Mouse (Mus musculus) limb, embryonic 12.5 days (tissue): ENCODE results near the gene Sp6. TPM values are rescaled to one million over a fixed set of nuclear protein-coding genes. Genes with fewer than 3 reads are reported as not detected.

Experiments
- ATAC-seq: fragments of 200-750 bp; cut with Nextera tagmentation; 2 replicates; pipeline ENCODE4 v1.8.0; 2017; ENCODE audit warnings: low read depth, moderate TSS enrichment; ENCODE audit not compliant: insufficient number of reproducible peaks, insufficient read depth, low FRiP score, low TSS enrichment
- H3K27ac ChIP-seq: fragments of 300-500 bp; sonication (generic); 2 replicates; pipeline ENCODE4 v1.5.1; 2016; ENCODE audit warnings: mild to moderate bottlenecking, moderate library complexity
- H3K27me3 ChIP-seq: fragments of 300-500 bp; sonication (generic); 2 replicates; pipeline ENCODE4 v1.6.1; 2016; ENCODE audit warnings: mild to moderate bottlenecking, moderate library complexity
- H3K36me3 ChIP-seq: fragments of 300-500 bp; sonication (generic); 2 replicates; pipeline ENCODE4 v1.6.1; 2016; ENCODE audit warnings: mild to moderate bottlenecking, moderate library complexity
- H3K4me1 ChIP-seq: fragments of 300-500 bp; sonication (generic); replicated peaks from 2 replicates; pipeline ENCODE4 v1.6.1; 2016
- H3K4me2 ChIP-seq: fragments of 300-500 bp; sonication (generic); 2 replicates; pipeline ENCODE4 v1.6.1; 2016; ENCODE audit warnings: mild to moderate bottlenecking, moderate library complexity
- H3K4me3 ChIP-seq: fragments of 300-500 bp; sonication (generic); replicated peaks from 2 replicates; pipeline ENCODE4 v1.5.1; 2016; ENCODE audit warnings: mild to moderate bottlenecking
- H3K9ac ChIP-seq: fragments of 300-500 bp; sonication (generic); replicated peaks from 2 replicates; pipeline ENCODE4 v1.6.1; 2016; ENCODE audit warnings: mild to moderate bottlenecking, moderate library complexity
- H3K9me3 ChIP-seq: fragments of 300-500 bp; sonication (generic); 2 replicates; pipeline ENCODE4 v1.6.1; 2016; ENCODE audit warnings: mild to moderate bottlenecking, moderate library complexity
- WGBS: fragments of 180-500 bp; shearing (Covaris S2); methylation state at CpG from one replicate; pipeline ENCODE4 v1.1.7; 2016; 5-methylcytosine and 5-hydroxymethylcytosine counted together
- polyA plus RNA-seq: library from polyadenylated mRNA; unstranded; fragments of >200 nt; fragmentation: Nextera tagmentation; extraction: Ambion mirVana; gene quantifications from 2 replicates; pipeline ENCODE4 v1.2.1, GENCODE M21; 2016

Sp6 gene
- polyA plus RNA-seq, 1 experiment from 2014 or later: 6.5 TPM

DNA sequence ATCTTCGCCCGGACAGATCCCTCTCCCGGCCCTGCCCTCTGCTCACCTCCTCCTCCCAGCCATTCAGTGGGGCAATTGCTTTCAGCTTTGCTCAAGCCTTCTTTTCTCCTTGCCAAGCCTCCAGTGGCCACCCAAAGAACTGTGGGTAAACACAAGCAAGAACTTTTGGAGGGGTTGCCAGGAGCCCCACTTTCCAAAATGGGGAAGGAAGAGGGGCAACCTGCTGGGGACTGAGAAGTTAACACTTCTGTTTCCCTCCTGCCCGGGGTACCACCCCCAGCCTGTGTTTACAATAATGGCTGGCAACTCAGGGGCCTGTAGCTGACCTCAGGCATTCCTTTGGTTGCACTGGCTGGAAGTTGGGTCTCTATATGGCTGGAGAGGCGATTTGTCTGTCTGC lies 10.0 kb upstream of the Sp6 start:
- H3K4me2 ChIP-seq: no peak overlapping the region
- H3K27me3 ChIP-seq: peaks cover 38% of the 10 kb centered on the region
- no peak overlapping the region for H3K9ac ChIP-seq
- peaks cover 7% of the 10 kb centered on the region for H3K4me1 ChIP-seq
- no peaks in the 10 kb centered on the region for H3K36me3 ChIP-seq
- H3K27ac ChIP-seq: no peak overlapping the region
- H3K9me3 ChIP-seq: no peaks in the 10 kb centered on the region
- no peak for ATAC-seq
- no peak overlapping the region for H3K4me3 ChIP-seq
- 41% methylated on average over 5 of the region's 5 CpGs for WGBS

GRCm38 (mm10) chr11:97007093-97007794 lies 6.0 kb upstream of the Sp6 start:
- Histone ChIP-seq H3K27ac (no peak overlapping the region), H3K36me3 (no peaks in the 10 kb centered on the region), H3K9ac (no peak overlapping the region), H3K4me2 (no peak overlapping the region), H3K4me3 (no peak overlapping the region), H3K4me1 (peaks cover 12% of the 10 kb centered on the region), H3K27me3 (peaks cover 42% of the 10 kb centered on the region), H3K9me3 (no peaks in the 10 kb centered on the region)
- no peak for ATAC-seq
- 69% methylated on average over 9 of the region's 9 CpGs for WGBS

DNA sequence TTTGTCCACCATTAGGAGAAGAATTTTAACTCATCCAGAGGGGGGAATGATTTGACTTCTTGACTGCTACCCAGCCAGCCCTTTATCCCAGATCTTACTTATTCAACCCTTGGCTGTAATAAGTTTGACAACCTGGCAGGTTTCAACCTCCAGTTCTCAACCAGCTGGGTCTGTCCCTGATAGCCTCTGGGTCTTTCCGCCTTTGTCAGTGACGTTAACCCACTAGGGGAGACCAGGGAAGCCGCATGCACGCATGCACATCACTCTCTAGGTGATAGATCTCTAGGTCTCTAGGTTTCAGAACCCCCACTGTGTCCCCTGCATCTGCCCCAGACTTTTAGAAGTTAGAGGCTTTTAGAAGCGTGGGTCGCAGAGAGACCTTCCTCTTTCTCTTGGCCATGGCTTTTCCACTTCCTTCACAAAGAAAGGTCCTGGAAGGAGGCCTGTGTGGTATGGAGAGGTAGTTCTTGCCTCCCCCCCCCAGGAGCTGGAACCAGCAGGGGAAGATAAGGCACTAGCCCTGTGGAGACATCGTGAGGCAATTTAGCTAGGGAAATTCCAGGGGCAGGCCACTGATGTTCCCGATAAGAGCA lies 3.9 kb upstream of the Sp6 start:
- H3K36me3 ChIP-seq: no peaks in the 10 kb centered on the region
- no peak for ATAC-seq
- H3K27ac ChIP-seq: no peak overlapping the region
- H3K4me2 ChIP-seq: no peak overlapping the region
- no peaks in the 10 kb centered on the region for H3K9me3 ChIP-seq
- H3K4me1 ChIP-seq: peaks cover 12% of the 10 kb centered on the region
- 46% methylated on average over 8 of the region's 8 CpGs for WGBS
- peaks cover 58% of the 10 kb centered on the region for H3K27me3 ChIP-seq
- H3K9ac ChIP-seq: no peak overlapping the region
- no peak overlapping the region for H3K4me3 ChIP-seq

DNA sequence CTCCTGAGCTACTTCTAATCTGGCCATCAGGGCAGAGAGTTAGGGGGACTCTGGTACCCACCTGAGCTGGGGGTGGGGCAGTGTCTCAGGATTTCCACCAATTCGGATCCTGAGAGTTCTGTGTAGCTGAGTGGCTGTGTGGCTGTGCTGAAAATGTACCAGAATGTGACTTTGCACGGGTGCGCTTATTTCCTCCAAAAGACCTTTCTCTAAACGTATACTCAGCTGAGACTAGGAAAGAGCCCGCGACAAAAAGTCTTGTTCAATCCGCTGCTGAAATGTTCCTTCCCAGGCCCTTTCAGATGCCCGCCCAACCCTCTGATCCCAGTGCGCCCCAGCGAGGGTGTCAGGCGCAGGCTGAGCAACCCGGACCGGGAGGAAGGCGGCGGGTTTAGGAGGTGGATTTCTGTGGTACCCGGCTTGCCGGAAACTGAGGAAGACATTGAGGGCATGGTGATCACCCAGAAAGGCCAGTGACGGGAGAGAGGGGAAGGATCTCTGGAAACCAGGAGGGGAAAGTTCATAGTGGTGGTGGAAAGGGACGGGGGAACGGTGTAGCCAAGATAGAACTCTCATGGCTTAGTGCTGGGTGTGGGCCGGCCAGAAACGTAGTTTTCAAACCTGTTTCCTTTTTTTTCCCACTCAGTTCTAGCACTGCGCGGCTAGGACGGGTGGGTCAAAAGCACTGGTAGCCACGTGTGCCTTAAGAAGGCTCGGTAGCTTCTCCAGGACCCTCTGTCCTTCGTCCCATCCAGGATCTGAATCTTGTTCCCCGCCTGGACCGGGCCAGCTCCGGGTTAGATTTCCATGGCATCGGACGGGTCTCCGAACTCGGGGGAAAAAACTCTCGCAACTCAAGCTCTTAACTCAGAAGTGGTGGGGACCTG lies 4.7 kb downstream of the Sp6 start:
- peaks cover 33% of the 10 kb centered on the region for H3K4me1 ChIP-seq
- no peak for ATAC-seq
- no peaks in the 10 kb centered on the region for H3K9me3 ChIP-seq
- peak overlapping the region; percentile 45 for H3K4me3 ChIP-seq
- no peak overlapping the region for H3K9ac ChIP-seq
- WGBS: under 1% methylated on average over 36 of the region's 36 CpGs
- peak overlapping the region; percentile 71 for H3K4me2 ChIP-seq
- H3K27ac ChIP-seq: no peak overlapping the region
- H3K36me3 ChIP-seq: no peaks in the 10 kb centered on the region
- H3K27me3 ChIP-seq: peaks cover 94% of the 10 kb centered on the region

- Histone ChIP-seq H3K27ac (no peak overlapping the region), H3K4me3 (peak overlapping the region; percentile 45), H3K9me3 (no peaks in the 10 kb centered on the region), H3K4me2 (peak overlapping the region; percentile 71), H3K9ac (peak overlapping the region; percentile 55), H3K27me3 (peaks cover 94% of the 10 kb centered on the region), H3K4me1 (peaks cover 33% of the 10 kb centered on the region), H3K36me3 (no peaks in the 10 kb centered on the region)
- under 1% methylated on average over 68 of the region's 68 CpGs for WGBS
- no peak for ATAC-seq
Measured at GRCm38 (mm10) chr11:97018583-97019344, 5.6 kb downstream of the Sp6 start.

GRCm38 (mm10) chr11:97019345-97019708 lies 6.1 kb downstream of the Sp6 start:
- ATAC-seq: no peak
- 5% methylated on average over 13 of the region's 13 CpGs for WGBS
- 0 out of 2 replicates have a peak overlapping the region, but pooled peaks have one; percentile 55 for H3K9ac ChIP-seq
- H3K27ac ChIP-seq: no peak overlapping the region
- peak overlapping the region; percentile 45 for H3K4me3 ChIP-seq
- no peaks in the 10 kb centered on the region for H3K36me3 ChIP-seq
- no peaks in the 10 kb centered on the region for H3K9me3 ChIP-seq
- peaks cover 97% of the 10 kb centered on the region for H3K27me3 ChIP-seq
- peaks cover 33% of the 10 kb centered on the region for H3K4me1 ChIP-seq
- peak overlapping the region; percentile 71; the same call in 1 of the 2 replicates for H3K4me2 ChIP-seq

DNA sequence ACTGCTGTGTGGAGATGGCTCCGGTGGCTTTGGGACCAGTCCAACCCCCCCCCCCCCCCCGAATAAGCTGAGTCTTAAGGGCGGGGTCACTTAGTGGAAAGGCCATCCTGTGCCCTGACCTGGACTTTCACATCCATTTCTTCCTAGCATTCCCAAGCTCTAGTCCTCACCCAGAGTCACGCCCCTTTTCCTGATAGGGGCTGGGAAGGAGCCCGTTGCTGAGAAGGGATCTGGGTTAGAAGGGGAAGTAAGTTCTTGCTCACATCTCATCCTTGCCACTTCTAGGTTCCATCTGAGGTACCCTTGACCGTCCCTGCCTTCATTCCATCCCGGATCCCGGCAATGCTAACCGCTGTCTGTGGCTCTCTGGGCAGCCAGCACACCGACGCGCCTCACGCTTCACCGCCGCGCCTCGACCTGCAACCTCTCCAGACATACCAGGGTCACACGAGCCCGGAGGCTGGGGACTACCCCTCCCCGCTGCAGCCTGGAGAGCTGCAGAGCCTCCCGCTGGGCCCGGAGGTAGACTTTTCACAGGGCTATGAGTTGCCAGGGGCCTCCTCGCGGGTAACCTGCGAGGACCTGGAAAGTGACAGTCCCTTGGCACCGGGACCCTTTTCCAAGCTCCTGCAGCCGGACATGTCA lies 8.0 kb downstream of the Sp6 start:
- 2% methylated on average over 27 of the region's 27 CpGs for WGBS
- ATAC-seq: no peak
- Histone ChIP-seq H3K36me3 (no peaks in the 10 kb centered on the region), H3K4me3 (peak overlapping the region; percentile 54), H3K27ac (no peak overlapping the region), H3K4me2 (peak overlapping the region; percentile 79), H3K4me1 (peaks cover 49% of the 10 kb centered on the region), H3K27me3 (peaks cover 90% of the 10 kb centered on the region), H3K9ac (no peak overlapping the region; the same call in 1 of the 2 replicates), H3K9me3 (no peaks in the 10 kb centered on the region)

DNA sequence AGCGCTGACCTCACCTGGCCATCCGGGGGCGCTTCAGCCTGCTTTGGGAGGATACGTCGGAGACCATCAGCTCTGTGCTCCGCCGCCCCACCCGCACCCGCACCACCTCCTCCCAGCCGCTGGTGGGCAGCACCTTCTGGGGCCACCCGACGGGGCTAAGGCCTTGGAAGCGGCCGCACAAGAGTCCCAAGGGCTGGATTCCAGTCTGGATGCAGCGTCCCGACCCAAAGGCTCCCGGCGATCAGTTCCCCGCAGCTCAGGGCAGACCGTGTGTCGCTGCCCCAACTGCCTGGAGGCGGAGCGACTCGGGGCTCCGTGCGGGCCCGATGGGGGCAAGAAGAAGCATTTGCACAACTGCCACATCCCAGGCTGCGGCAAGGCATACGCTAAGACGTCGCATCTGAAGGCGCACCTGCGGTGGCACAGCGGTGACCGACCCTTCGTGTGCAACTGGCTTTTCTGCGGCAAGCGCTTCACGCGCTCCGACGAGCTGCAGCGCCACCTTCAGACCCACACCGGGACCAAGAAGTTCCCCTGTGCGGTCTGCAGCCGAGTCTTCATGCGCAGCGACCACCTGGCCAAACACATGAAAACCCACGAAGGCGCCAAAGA lies 8.8 kb downstream of the Sp6 start:
- Histone ChIP-seq H3K4me2 (peak overlapping the region; percentile 79), H3K9me3 (no peaks in the 10 kb centered on the region), H3K4me3 (peak overlapping the region; percentile 54), H3K36me3 (no peaks in the 10 kb centered on the region), H3K27me3 (peaks cover 83% of the 10 kb centered on the region), H3K4me1 (peaks cover 49% of the 10 kb centered on the region), H3K9ac (peak overlapping the region; percentile 50), H3K27ac (no peak overlapping the region)
- ATAC-seq: peak; percentile 27; the same call in 1 of the 2 replicates
- WGBS: 1% methylated on average over 50 of the region's 50 CpGs

DNA sequence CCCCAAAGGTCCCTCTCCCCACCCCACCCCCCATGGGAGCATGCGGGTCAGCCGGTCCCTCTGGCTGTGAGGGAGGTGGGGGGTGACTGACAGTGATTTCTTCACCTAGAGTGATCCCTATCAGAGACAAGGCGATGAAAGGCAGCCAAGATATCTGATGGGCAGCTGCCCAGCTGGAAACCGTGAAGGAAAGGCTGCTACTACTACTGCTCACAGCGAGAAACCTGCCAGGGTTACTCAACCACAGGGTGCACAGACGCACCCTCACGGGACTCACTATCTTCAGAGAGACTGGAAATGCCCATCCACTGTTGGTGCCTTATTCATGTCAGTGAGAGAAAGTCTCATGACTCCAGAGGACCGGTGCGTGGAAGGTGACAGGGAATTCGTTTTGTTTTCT lies 11.8 kb downstream of the Sp6 start:
- peaks cover 54% of the 10 kb centered on the region for H3K27me3 ChIP-seq
- no peak overlapping the region; the same call in 1 of the 2 replicates for H3K4me3 ChIP-seq
- peak overlapping the region; percentile 56; the same call in 1 of the 2 replicates for H3K9ac ChIP-seq
- no peaks in the 10 kb centered on the region for H3K9me3 ChIP-seq
- H3K4me2 ChIP-seq: peak overlapping the region; percentile 61; the same call in 1 of the 2 replicates
- WGBS: 45% methylated on average over 10 of the region's 10 CpGs
- H3K36me3 ChIP-seq: no peaks in the 10 kb centered on the region
- no peak for ATAC-seq
- H3K4me1 ChIP-seq: peaks cover 39% of the 10 kb centered on the region
- peak overlapping the region; percentile 84; the same call in 1 of the 2 replicates for H3K27ac ChIP-seq

- Histone ChIP-seq H3K27ac (peak overlapping the region; percentile 84), H3K9ac (peak overlapping the region; percentile 56), H3K4me2 (peak overlapping the region; percentile 61), H3K9me3 (no peaks in the 10 kb centered on the region), H3K4me3 (peak overlapping the region; percentile 33), H3K27me3 (peaks cover 45% of the 10 kb centered on the region), H3K4me1 (peaks cover 47% of the 10 kb centered on the region), H3K36me3 (no peaks in the 10 kb centered on the region)
- no peak for ATAC-seq
- WGBS: under 1% methylated on average over 17 of the region's 17 CpGs
Measured at GRCm38 (mm10) chr11:97025721-97026344, 12.6 kb downstream of the Sp6 start.
